Mouse (Mus musculus): ENCODE measurements around the gene Phf12.

Phf12 gene

GRCm38 (mm10) chr11:77970718-77971117 is 11.8 kb upstream of the Phf12 start:
- DNase-seq (ENCODE audit: low read depth), result no peak

GRCm38 (mm10) chr11:77973520-77973919 is 9.0 kb upstream of the Phf12 start:
- no peak for DNase-seq (ENCODE audit: low read depth)

- DNase-seq (ENCODE audit: low read depth), result no peak
Measured at GRCm38 (mm10) chr11:77974325-77974724, 8.2 kb upstream of the Phf12 start.

- no peak for DNase-seq (ENCODE audit: low read depth)
Measured at GRCm38 (mm10) chr11:77975873-77976272, 6.7 kb upstream of the Phf12 start.

- no peak for DNase-seq (ENCODE audit: low read depth)
Measured at GRCm38 (mm10) chr11:77978161-77978560, 4.4 kb upstream of the Phf12 start.

GRCm38 (mm10) chr11:77979221-77979809 is 3.2 kb upstream of the Phf12 start:
- no peak for DNase-seq (ENCODE audit: low read depth)

GRCm38 (mm10) chr11:77980281-77981204 is 2.0 kb upstream of the Phf12 start:
- peak; percentile 70 for DNase-seq (ENCODE audit: low read depth)

- DNase-seq (ENCODE audit: low read depth), result peak; percentile 97
Measured at GRCm38 (mm10) chr11:77981609-77982440, 729 bp upstream of the Phf12 start.

GRCm38 (mm10) chr11:77983191-77983936 is 810 bp downstream of the Phf12 start:
- peak; percentile 38 for DNase-seq (ENCODE audit: low read depth)

GRCm38 (mm10) chr11:77983937-77984835 is 1.6 kb downstream of the Phf12 start:
- DNase-seq (ENCODE audit: low read depth), result peak; percentile 38

GRCm38 (mm10) chr11:77984836-77985231 is 2.3 kb downstream of the Phf12 start:
- no peak for DNase-seq (ENCODE audit: low read depth)

GRCm38 (mm10) chr11:77985541-77986065 is 3.0 kb downstream of the Phf12 start:
- no peak for DNase-seq (ENCODE audit: low read depth)

- no peak for DNase-seq (ENCODE audit: low read depth)
Measured at GRCm38 (mm10) chr11:77989071-77989690, 6.6 kb downstream of the Phf12 start.

- no peak for DNase-seq (ENCODE audit: low read depth)
Measured at GRCm38 (mm10) chr11:77995556-77995955, 13.0 kb downstream of the Phf12 start.

- no peak for DNase-seq (ENCODE audit: low read depth)
Measured at GRCm38 (mm10) chr11:78006446-78006845, 23.9 kb downstream of the Phf12 start.

- DNase-seq (ENCODE audit: low read depth), result peak; percentile 58
Measured at GRCm38 (mm10) chr11:78019676-78020075, 37.1 kb downstream of the Phf12 start.

- DNase-seq (ENCODE audit: low read depth), result no peak
Measured at GRCm38 (mm10) chr11:78023607-78024006, 41.1 kb downstream of the Phf12 start.

- DNase-seq (ENCODE audit: low read depth), result no peak
Measured at GRCm38 (mm10) chr11:78029240-78029639, 46.7 kb downstream of the Phf12 start.

GRCm38 (mm10) chr11:78030600-78030999 is 48.0 kb downstream of the Phf12 start:
- DNase-seq (ENCODE audit: low read depth), result no peak

- DNase-seq (ENCODE audit: low read depth), result no peak
Measured at GRCm38 (mm10) chr11:78031389-78031788, 48.8 kb downstream of the Phf12 start.

All from c-Kit-positive CD71-negative TER-119-negative erythroid progenitor cells, embryonic 14.5 days (primary cell).